Mouse (Mus musculus): ENCODE measurements around the gene Dnajc13. TPM values are rescaled to one million over a fixed set of nuclear protein-coding genes. Genes with fewer than 3 reads are reported as not detected.
A peak's percentile ranks its signal among the peaks of the same experiment; 100 is the strongest.

Dnajc13 gene
- polyA plus RNA-seq, 1 experiment from 2014 or later = 21.0 TPM

GRCm38 (mm10) chr9:104281737-104282136 is 19.0 kb upstream of the Dnajc13 start:
- Histone ChIP-seq H3K4me3 (ENCODE audit: low read depth, low read length) (no peak overlapping the region), H3K4me1 (ENCODE audit: control insufficient read depth, insufficient read depth, low read length) (no peaks in the 10 kb centered on the region), H3K4me2 (ENCODE audit: low read length) (no peak overlapping the region), H3K36me3 (ENCODE audit: control insufficient read depth, insufficient read depth, low read length) (no peaks in the 10 kb centered on the region), H3K9ac (ENCODE audit: low read depth, low read length) (no peak overlapping the region), H3K27me3 (ENCODE audit: control insufficient read depth, insufficient read depth, low read depth, low read length) (no peaks in the 10 kb centered on the region), H3K9me3 (replicated peaks; ENCODE audit: control insufficient read depth, low read length, poor library complexity, severe bottlenecking) (no peaks in the 10 kb centered on the region), H3K27ac (ENCODE audit: low read length) (no peak overlapping the region)
- no peak for ATAC-seq
- WGBS = 86% methylated on average over 5 of the region's 5 CpGs

- Histone ChIP-seq H3K4me1 (ENCODE audit: control insufficient read depth, insufficient read depth, low read length) (no peaks in the 10 kb centered on the region), H3K27ac (ENCODE audit: low read length) (no peak overlapping the region), H3K9me3 (replicated peaks; ENCODE audit: control insufficient read depth, low read length, poor library complexity, severe bottlenecking) (no peaks in the 10 kb centered on the region), H3K9ac (ENCODE audit: low read depth, low read length) (no peak overlapping the region), H3K4me2 (ENCODE audit: low read length) (no peak overlapping the region), H3K36me3 (ENCODE audit: control insufficient read depth, insufficient read depth, low read length) (no peaks in the 10 kb centered on the region), H3K27me3 (ENCODE audit: control insufficient read depth, insufficient read depth, low read depth, low read length) (no peaks in the 10 kb centered on the region), H3K4me3 (ENCODE audit: low read depth, low read length) (no peak overlapping the region)
- 85% methylated on average over 8 of the region's 8 CpGs for WGBS
- no peak for ATAC-seq
Measured at GRCm38 (mm10) chr9:104280725-104281495, 18.2 kb upstream of the Dnajc13 start.

GRCm38 (mm10) chr9:104277528-104278162 is 14.9 kb upstream of the Dnajc13 start:
- H3K36me3 ChIP-seq (ENCODE audit: control insufficient read depth, insufficient read depth, low read length) = no peaks in the 10 kb centered on the region
- no peaks in the 10 kb centered on the region for H3K27me3 ChIP-seq (ENCODE audit: control insufficient read depth, insufficient read depth, low read depth, low read length)
- no peaks in the 10 kb centered on the region for H3K4me1 ChIP-seq (ENCODE audit: control insufficient read depth, insufficient read depth, low read length)
- 19% methylated on average over 18 of the region's 18 CpGs for WGBS
- no peaks in the 10 kb centered on the region for H3K9me3 ChIP-seq (replicated peaks; ENCODE audit: control insufficient read depth, low read length, poor library complexity, severe bottlenecking)
- H3K9ac ChIP-seq (ENCODE audit: low read depth, low read length) = no peak overlapping the region
- H3K4me3 ChIP-seq (ENCODE audit: low read depth, low read length) = no peak overlapping the region
- peak overlapping the region; percentile 33; the same call in 1 of the 2 replicates for H3K4me2 ChIP-seq (ENCODE audit: low read length)
- ATAC-seq = no peak
- H3K27ac ChIP-seq (ENCODE audit: low read length) = no peak overlapping the region

- Histone ChIP-seq H3K9ac (ENCODE audit: low read depth, low read length) (no peak overlapping the region), H3K4me3 (ENCODE audit: low read depth, low read length) (no peak overlapping the region), H3K4me1 (ENCODE audit: control insufficient read depth, insufficient read depth, low read length) (no peaks in the 10 kb centered on the region), H3K9me3 (replicated peaks; ENCODE audit: control insufficient read depth, low read length, poor library complexity, severe bottlenecking) (no peaks in the 10 kb centered on the region), H3K27ac (ENCODE audit: low read length) (no peak overlapping the region), H3K27me3 (ENCODE audit: control insufficient read depth, insufficient read depth, low read depth, low read length) (no peaks in the 10 kb centered on the region), H3K36me3 (ENCODE audit: control insufficient read depth, insufficient read depth, low read length) (no peaks in the 10 kb centered on the region), H3K4me2 (ENCODE audit: low read length) (no peak overlapping the region)
- no peak for ATAC-seq
- 87% methylated on average over 17 of the region's 17 CpGs for WGBS
Measured at GRCm38 (mm10) chr9:104275084-104275785, 12.5 kb upstream of the Dnajc13 start.

GRCm38 (mm10) chr9:104272057-104272456 is 9.3 kb upstream of the Dnajc13 start:
- Histone ChIP-seq H3K9ac (ENCODE audit: low read depth, low read length) (no peak overlapping the region), H3K9me3 (replicated peaks; ENCODE audit: control insufficient read depth, low read length, poor library complexity, severe bottlenecking) (no peaks in the 10 kb centered on the region), H3K4me2 (ENCODE audit: low read length) (no peak overlapping the region), H3K4me1 (ENCODE audit: control insufficient read depth, insufficient read depth, low read length) (no peaks in the 10 kb centered on the region), H3K36me3 (ENCODE audit: control insufficient read depth, insufficient read depth, low read length) (no peaks in the 10 kb centered on the region), H3K27ac (ENCODE audit: low read length) (no peak overlapping the region), H3K4me3 (ENCODE audit: low read depth, low read length) (no peak overlapping the region), H3K27me3 (ENCODE audit: control insufficient read depth, insufficient read depth, low read depth, low read length) (no peaks in the 10 kb centered on the region)
- 76% methylated on average over 4 of the region's 4 CpGs for WGBS
- ATAC-seq = no peak

- no peak overlapping the region for H3K4me2 ChIP-seq (ENCODE audit: low read length)
- H3K9me3 ChIP-seq (replicated peaks; ENCODE audit: control insufficient read depth, low read length, poor library complexity, severe bottlenecking) = no peaks in the 10 kb centered on the region
- 51% methylated on average over 4 of the region's 4 CpGs for WGBS
- H3K27me3 ChIP-seq (ENCODE audit: control insufficient read depth, insufficient read depth, low read depth, low read length) = no peaks in the 10 kb centered on the region
- no peaks in the 10 kb centered on the region for H3K4me1 ChIP-seq (ENCODE audit: control insufficient read depth, insufficient read depth, low read length)
- H3K9ac ChIP-seq (ENCODE audit: low read depth, low read length) = no peak overlapping the region
- H3K4me3 ChIP-seq (ENCODE audit: low read depth, low read length) = no peak overlapping the region
- H3K36me3 ChIP-seq (ENCODE audit: control insufficient read depth, insufficient read depth, low read length) = no peaks in the 10 kb centered on the region
- no peak overlapping the region for H3K27ac ChIP-seq (ENCODE audit: low read length)
- ATAC-seq = no peak
Measured at GRCm38 (mm10) chr9:104271642-104272041, 8.9 kb upstream of the Dnajc13 start.

GRCm38 (mm10) chr9:104269944-104270343 is 7.2 kb upstream of the Dnajc13 start:
- no peak overlapping the region for H3K27ac ChIP-seq (ENCODE audit: low read length)
- no peaks in the 10 kb centered on the region for H3K36me3 ChIP-seq (ENCODE audit: control insufficient read depth, insufficient read depth, low read length)
- H3K4me1 ChIP-seq (ENCODE audit: control insufficient read depth, insufficient read depth, low read length) = no peaks in the 10 kb centered on the region
- H3K4me2 ChIP-seq (ENCODE audit: low read length) = no peak overlapping the region
- no peak overlapping the region for H3K4me3 ChIP-seq (ENCODE audit: low read depth, low read length)
- no peaks in the 10 kb centered on the region; the same call in 1 of the 2 replicates for H3K27me3 ChIP-seq (ENCODE audit: control insufficient read depth, insufficient read depth, low read depth, low read length)
- WGBS = 68% methylated on average over 3 of the region's 3 CpGs
- ATAC-seq = no peak
- H3K9ac ChIP-seq (ENCODE audit: low read depth, low read length) = no peak overlapping the region
- no peaks in the 10 kb centered on the region for H3K9me3 ChIP-seq (replicated peaks; ENCODE audit: control insufficient read depth, low read length, poor library complexity, severe bottlenecking)

GRCm38 (mm10) chr9:104269349-104269871 is 6.7 kb upstream of the Dnajc13 start:
- H3K9ac ChIP-seq (ENCODE audit: low read depth, low read length) = no peak overlapping the region
- H3K4me3 ChIP-seq (ENCODE audit: low read depth, low read length) = no peak overlapping the region
- no peak overlapping the region for H3K4me2 ChIP-seq (ENCODE audit: low read length)
- H3K4me1 ChIP-seq (ENCODE audit: control insufficient read depth, insufficient read depth, low read length) = no peaks in the 10 kb centered on the region
- H3K9me3 ChIP-seq (replicated peaks; ENCODE audit: control insufficient read depth, low read length, poor library complexity, severe bottlenecking) = no peaks in the 10 kb centered on the region
- H3K36me3 ChIP-seq (ENCODE audit: control insufficient read depth, insufficient read depth, low read length) = no peaks in the 10 kb centered on the region
- H3K27ac ChIP-seq (ENCODE audit: low read length) = no peak overlapping the region
- ATAC-seq = no peak
- 29% methylated on average over 10 of the region's 10 CpGs for WGBS
- H3K27me3 ChIP-seq (ENCODE audit: control insufficient read depth, insufficient read depth, low read depth, low read length) = no peaks in the 10 kb centered on the region; the same call in 1 of the 2 replicates

Data from midbrain, embryonic 16.5 days (tissue).